In the genomic region with DNA sequence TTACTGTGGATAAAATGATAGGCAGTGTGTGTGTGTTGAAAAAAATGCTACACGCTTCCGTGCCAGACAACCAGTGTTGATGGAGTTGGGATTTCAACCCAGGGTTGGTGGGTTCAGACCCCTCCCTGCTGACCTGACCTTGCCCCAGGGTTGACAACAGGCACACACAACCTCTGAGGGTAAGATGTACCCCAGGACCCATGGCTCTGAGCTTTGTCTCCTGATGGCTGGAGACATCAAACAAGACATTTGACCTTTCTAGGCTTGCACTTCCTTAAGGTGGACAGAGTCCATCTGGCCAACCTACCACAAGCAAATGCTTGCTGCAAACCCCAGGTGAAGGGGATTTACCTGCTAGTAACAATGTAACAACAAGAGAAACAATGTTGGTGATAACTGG, we compare ENCODE assay signal across 23 mouse cellular contexts. TPM values are rescaled to one million over a fixed set of nuclear protein-coding genes. Genes with fewer than 3 reads are reported as not detected.
"Had no signal": no experiment of that assay in that cellular context is flagged by ENCODE, and none has a peak within 500 bp of the region (broad histone marks: within the 10 kb centered on the region; RNA-seq: fewer than 3 reads in every experiment).

No protein-coding gene starts in this region.

- H3K9ac ChIP-seq: limb, embryonic 12.5 days; limb, embryonic 15.5 days; liver, embryonic 13.5 days; midbrain, embryonic 13.5 days had no signal

- H3K27ac ChIP-seq: limb, embryonic 12.5 days; limb, embryonic 15.5 days; liver, embryonic 13.5 days; midbrain, embryonic 10.5 days; midbrain, embryonic 13.5 days had no signal

- H3K4me3 ChIP-seq: limb, embryonic 12.5 days; limb, embryonic 15.5 days; liver, embryonic 13.5 days; midbrain, embryonic 10.5 days; midbrain, embryonic 13.5 days had no signal

- H3K9me3 ChIP-seq: limb, embryonic 15.5 days; liver, embryonic 13.5 days; midbrain, embryonic 13.5 days had no signal

- ATAC-seq: midbrain, embryonic 13.5 days; midbrain, embryonic 16.5 days had no signal

- H3K4me2 ChIP-seq: limb, embryonic 12.5 days; limb, embryonic 15.5 days; liver, embryonic 13.5 days; midbrain, embryonic 13.5 days had no signal

- DNase-seq: kidney, adult 18-20 months; kidney, adult 9 months; kidney, postnatal 14 days; kidney, postnatal 4 days; left cerebral cortex, postnatal 4 days; liver, embryonic 13.5 days; lung, adult 2 months; lung, postnatal 14 days; right cerebral cortex, adult 18-20 months; right cerebral cortex, postnatal 14 days; right cerebral cortex, postnatal 4 days; thymus, adult 2 months; thymus, postnatal 14 days; thymus, postnatal 4 days had no signal

- H3K36me3 ChIP-seq: limb, embryonic 12.5 days; limb, embryonic 15.5 days; liver, embryonic 13.5 days; midbrain, embryonic 10.5 days; midbrain, embryonic 13.5 days had no signal

RNA-seq across cellular contexts. Expression of a gene that starts 32.2 kb away (rescaled TPM):
- total RNA-seq: megakaryocyte progenitor cell, adult 5-6 weeks; monocyte, adult 5-6 weeks had no signal
- polyA plus RNA-seq: liver, embryonic 13.5 days; liver, embryonic 16.5 days; neural tube, embryonic 11.5 days had no signal
